Mouse (Mus musculus) testis, adult 2 months (tissue): ENCODE results near the gene Pex5.

ENCODE experiments used
- CTCF ChIP-seq: fragments of 200-500 bp; IDR thresholded peaks from 2 replicates; pipeline ENCODE4 v1.5.1; 2012; ENCODE audit warnings: low read depth, mild to moderate bottlenecking, inconsistent platforms, low read length, moderate library complexity; ENCODE audit not compliant: control insufficient read depth, insufficient read depth, insufficient replicate concordance
- POLR2A ChIP-seq: fragments of 200-500 bp; IDR thresholded peaks from 2 replicates; pipeline ENCODE4 v1.6.1; 2012; ENCODE audit warnings: low read depth, mild to moderate bottlenecking, inconsistent platforms, low read length, moderate library complexity; ENCODE audit not compliant: control insufficient read depth

GRCm38 (mm10) chr6:124443338-124443737 is 28.5 kb upstream of the Pex5 start:
- TF ChIP-seq POLR2A: no peak
- TF ChIP-seq CTCF: no peak
